Mouse (Mus musculus): ENCODE data around the gene Ugt1a5.

The Ugt1a5 gene

GRCm38 (mm10) chr1:88231803-88232499 is 66.1 kb downstream of the Ugt1a5 start:
- ChIA-PET POLR2A (interaction anchor here in 1 of 4 experiments (0.7 to 3.0 kb wide), 5 partner anchors 9 to 879 kb away, joined by 3 to 15 read pairs (median 5); no protein-coding TSS in a partner anchor), CTCF (interaction anchor here in 1 of 4 experiments (0.7 kb wide), 1 partner anchor 9 kb away, joined by 3 read pairs; no protein-coding TSS in a partner anchor)

GRCm38 (mm10) chr1:88232664-88233380 is 67.0 kb downstream of the Ugt1a5 start:
- ChIA-PET POLR2A (interaction anchor here in 2 of 4 experiments (0.6 to 3.0 kb wide), 7 partner anchors 10 to 880 kb away, joined by 3 to 15 read pairs (median 4); no protein-coding TSS in a partner anchor), CTCF (interaction anchor here in 1 of 4 experiments (0.7 kb wide), 1 partner anchor 10 kb away, joined by 3 read pairs; no protein-coding TSS in a partner anchor)

GRCm38 (mm10) chr1:88233421-88234247 is 67.8 kb downstream of the Ugt1a5 start:
- ChIA-PET POLR2A (interaction anchor here in 3 of 4 experiments (0.5 to 3.0 kb wide), 8 partner anchors 9 to 32 kb away, joined by 3 to 15 read pairs (median 3); no protein-coding TSS in a partner anchor), CTCF (no interaction called here)

- ChIA-PET POLR2A (interaction anchor here in 2 of 4 experiments (0.5 to 3.0 kb wide), 5 partner anchors 10 to 15 kb away, joined by 3 to 15 read pairs (median 3); no protein-coding TSS in a partner anchor), CTCF (interaction anchor here in 1 of 4 experiments (0.6 kb wide), 1 partner anchor 666 kb away, joined by 3 read pairs; no protein-coding TSS in a partner anchor)
Observed at GRCm38 (mm10) chr1:88234248-88234610, 68.4 kb downstream of the Ugt1a5 start.

- ChIA-PET POLR2A (interaction anchor here in 1 of 4 experiments (1.2 to 3.0 kb wide), 2 partner anchors 11 to 15 kb away, joined by 4 to 15 read pairs; no protein-coding TSS in a partner anchor), CTCF (interaction anchor here in 2 of 4 experiments (0.6 to 0.8 kb wide), 2 partner anchors 67 to 666 kb away, joined by 3 to 4 read pairs; no protein-coding TSS in a partner anchor)
Observed at GRCm38 (mm10) chr1:88234646-88235045, 68.8 kb downstream of the Ugt1a5 start.

DNA sequence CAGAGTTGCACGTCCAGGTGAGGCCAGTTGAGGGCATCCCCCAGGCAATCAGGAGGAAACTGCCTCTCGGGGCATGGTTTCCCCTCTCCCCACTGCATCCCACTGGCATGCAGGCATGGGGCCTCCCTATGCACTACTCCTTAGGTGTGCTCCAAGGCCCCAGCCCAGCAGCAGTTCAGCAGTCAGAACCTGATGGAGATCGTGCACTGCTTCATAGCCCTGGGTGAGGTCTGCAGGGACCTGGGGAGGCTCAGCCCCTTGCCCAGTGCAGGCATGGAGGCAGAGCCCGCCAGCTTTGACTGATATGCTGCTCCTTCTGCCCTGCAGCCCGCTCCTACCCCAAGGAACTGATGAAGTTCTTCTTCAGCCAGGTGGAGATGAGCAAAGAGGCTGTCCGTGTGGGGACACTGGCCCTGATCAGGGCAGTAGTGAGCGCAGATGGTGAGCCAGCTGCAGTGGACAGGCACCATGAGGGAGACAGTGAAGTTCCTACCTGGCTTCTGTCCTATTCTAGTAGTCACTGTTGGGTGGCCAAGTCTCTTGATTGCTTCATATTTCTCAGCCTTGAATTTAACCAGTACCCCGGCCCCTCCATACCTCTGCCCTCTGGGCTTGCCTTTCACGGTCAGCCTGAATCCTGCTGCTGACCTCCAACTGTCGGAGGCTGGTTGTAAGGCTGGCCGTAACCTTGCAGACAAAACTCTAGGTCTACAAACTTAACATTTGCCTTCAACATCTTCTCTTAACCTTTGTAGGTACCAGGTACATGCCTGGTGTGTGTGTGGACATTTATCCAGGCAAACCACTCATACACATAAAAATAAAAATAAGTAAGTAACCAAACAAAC is 69.5 kb downstream of the Ugt1a5 start:
- POLR2A ChIA-PET = interaction anchor here in 2 of 4 experiments (0.7 to 3.0 kb wide), 5 partner anchors 9 to 97 kb away, joined by 3 to 15 read pairs (median 3); no protein-coding TSS in a partner anchor
- CTCF ChIA-PET = interaction anchor here in 2 of 4 experiments (0.6 to 0.8 kb wide), 2 partner anchors 66 to 667 kb away, joined by 3 to 4 read pairs; no protein-coding TSS in a partner anchor

GRCm38 (mm10) chr1:88235894-88236415 is 70.1 kb downstream of the Ugt1a5 start:
- CTCF ChIA-PET = interaction anchor here in 1 of 4 experiments (0.6 kb wide), 1 partner anchor 70 kb away, joined by 3 read pairs; no protein-coding TSS in a partner anchor
- POLR2A ChIA-PET = interaction anchor here in 2 of 4 experiments (0.5 to 1.9 kb wide), 8 partner anchors 10 to 110 kb away, joined by 3 to 6 read pairs (median 4); no protein-coding TSS in a partner anchor

DNA sequence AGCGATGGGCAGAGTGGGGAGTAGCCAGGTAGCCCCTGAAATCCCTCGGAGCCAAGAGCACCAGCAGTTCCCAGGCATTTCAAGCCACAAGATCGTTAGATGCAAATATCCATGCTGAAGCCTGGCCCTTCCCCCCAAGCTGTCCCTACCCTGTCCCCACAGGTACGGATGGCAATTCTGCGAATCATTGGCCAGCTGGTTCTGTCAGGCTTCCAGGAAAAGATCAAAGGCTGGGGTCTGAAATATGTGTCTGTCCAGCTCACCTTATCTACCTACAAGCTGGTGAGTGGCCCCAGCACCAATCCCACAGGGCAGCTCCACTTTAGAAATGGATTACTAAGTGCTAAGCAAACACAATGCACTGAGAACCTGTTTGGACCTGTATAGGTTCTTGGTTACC is 71.5 kb downstream of the Ugt1a5 start:
- ChIA-PET POLR2A (interaction anchor here in 2 of 4 experiments (0.5 to 1.9 kb wide), 6 partner anchors 10 to 998 kb away, joined by 3 to 5 read pairs (median 4); no protein-coding TSS in a partner anchor), CTCF (interaction anchor here in 2 of 4 experiments (0.7 to 1.5 kb wide), 2 partner anchors 40 to 50 kb away, joined by 3 read pairs; partner anchors contain the start of genes Hjurp (in 1 of the 2) and Trpm8 (in 1 of the 2))

- POLR2A ChIA-PET = interaction anchor here in 1 of 4 experiments (0.7 to 1.7 kb wide), 5 partner anchors 8 to 17 kb away, joined by 3 to 5 read pairs (median 3); no protein-coding TSS in a partner anchor
- CTCF ChIA-PET = interaction anchor here in 1 of 4 experiments (0.6 kb wide), 1 partner anchor 39 kb away, joined by 3 read pairs; the partner anchor contains the start of genes Hjurp and Trpm8
Observed at GRCm38 (mm10) chr1:88238771-88239170, 73.0 kb downstream of the Ugt1a5 start.

DNA sequence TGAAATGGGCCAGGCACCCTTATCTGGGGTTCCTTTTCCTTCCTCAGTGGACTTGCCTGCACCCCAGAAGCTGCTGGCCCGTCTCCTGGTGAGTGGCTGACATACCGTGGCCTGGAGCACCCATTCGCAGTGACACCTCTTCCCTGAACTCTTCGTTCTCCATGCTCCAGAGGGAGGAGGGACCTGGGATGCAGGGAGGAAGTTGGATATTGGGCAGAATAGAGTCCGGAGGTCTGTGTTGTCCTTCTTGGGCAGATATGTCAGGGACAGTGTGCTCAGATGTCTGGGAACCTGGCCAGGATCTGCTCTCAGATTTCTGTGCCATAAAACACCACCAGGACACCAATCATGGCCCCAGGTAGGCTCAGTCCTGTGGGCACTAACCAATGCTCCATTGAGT is 74.3 kb downstream of the Ugt1a5 start:
- POLR2A ChIA-PET = interaction anchor here in 1 of 4 experiments (1.6 kb wide), 1 partner anchor 14 kb away, joined by 3 read pairs; no protein-coding TSS in a partner anchor
- CTCF ChIA-PET = no interaction called here

DNA sequence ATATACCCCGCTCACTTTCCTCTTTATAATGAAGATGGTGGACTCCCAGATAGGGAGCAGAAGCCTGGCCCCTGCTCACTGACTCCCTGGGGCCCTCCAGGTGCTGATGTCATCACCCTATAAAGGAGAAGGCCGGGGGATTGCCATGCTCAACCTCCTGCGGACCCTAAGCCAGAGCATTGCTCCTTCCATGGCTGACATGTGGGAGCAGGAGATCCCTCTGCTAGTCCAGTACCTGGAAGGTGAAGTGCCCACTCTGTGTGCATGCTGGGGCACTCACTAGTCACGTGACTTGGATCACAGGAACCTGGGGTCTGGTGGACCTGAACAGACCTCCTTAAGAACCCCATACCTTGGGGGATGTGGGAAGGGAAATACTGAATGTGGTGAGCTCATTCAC is 74.8 kb downstream of the Ugt1a5 start:
- POLR2A ChIA-PET = interaction anchor here in 1 of 4 experiments (1.2 kb wide), 1 partner anchor 25 kb away, joined by 4 read pairs; no protein-coding TSS in a partner anchor
- CTCF ChIA-PET = interaction anchor here in 1 of 4 experiments (0.8 kb wide), 1 partner anchor 47 kb away, joined by 3 read pairs; no protein-coding TSS in a partner anchor

DNA sequence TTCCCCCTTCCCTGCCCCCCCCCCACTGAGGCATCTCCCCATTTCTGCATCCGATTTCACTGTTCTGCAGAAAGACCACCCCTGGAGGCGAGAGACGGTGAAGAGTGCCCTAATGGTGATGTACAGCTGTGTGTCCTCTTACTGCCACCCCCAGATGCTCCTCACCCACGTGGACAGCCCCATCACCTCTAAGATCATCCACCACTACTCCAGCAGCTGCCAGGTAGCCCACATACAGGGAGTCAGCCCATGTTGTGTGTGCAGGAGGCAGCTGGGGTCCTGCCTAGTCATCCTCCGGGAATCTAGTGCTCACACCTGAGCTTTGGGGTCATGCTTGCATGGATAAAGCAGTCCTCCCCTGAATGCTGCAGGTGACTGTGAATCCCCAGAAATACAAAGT is 78.0 kb downstream of the Ugt1a5 start:
- ChIA-PET CTCF (interaction anchor here in 2 of 4 experiments (0.5 to 4.1 kb wide), 4 partner anchors 41 to 213 kb away, joined by 3 to 11 read pairs (median 4); no protein-coding TSS in a partner anchor), POLR2A (interaction anchor here in 3 of 4 experiments (0.6 to 2.1 kb wide), 6 partner anchors 10 to 1193 kb away, joined by 3 to 11 read pairs (median 6); partner anchors contain the start of genes Hjurp (in 1 of the 3) and Trpm8 (in 1 of the 3))

DNA sequence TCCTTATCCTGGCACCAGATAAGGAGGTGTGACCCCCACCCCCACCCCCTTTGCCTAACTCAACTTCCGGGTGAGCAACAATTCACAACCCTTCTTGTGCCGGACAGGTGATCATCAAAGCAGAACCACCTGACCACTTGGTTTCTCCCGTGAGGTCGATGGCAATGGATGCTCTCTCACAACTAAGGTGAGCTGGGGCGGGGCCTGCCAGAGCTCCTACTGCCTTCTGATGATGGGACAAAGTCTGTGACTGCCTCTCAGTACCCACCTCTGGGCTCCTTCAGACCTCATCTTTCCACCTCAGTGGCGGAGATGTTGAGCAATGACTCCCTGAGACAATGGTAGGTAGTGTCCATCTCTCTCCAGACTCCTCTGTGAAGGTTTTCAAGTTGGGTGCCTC is 80.1 kb downstream of the Ugt1a5 start:
- ChIA-PET POLR2A (interaction anchor here in 2 of 4 experiments (0.7 to 13.5 kb wide), 5 partner anchors 9 to 31 kb away, joined by 3 to 143 read pairs (median 10); partner anchors contain the start of genes Hjurp (in 1 of the 2) and Trpm8 (in 1 of the 2)), CTCF (interaction anchor here in 3 of 4 experiments (0.5 to 4.1 kb wide), 4 partner anchors 39 to 198 kb away, joined by 3 to 11 read pairs (median 6); no protein-coding TSS in a partner anchor)

DNA sequence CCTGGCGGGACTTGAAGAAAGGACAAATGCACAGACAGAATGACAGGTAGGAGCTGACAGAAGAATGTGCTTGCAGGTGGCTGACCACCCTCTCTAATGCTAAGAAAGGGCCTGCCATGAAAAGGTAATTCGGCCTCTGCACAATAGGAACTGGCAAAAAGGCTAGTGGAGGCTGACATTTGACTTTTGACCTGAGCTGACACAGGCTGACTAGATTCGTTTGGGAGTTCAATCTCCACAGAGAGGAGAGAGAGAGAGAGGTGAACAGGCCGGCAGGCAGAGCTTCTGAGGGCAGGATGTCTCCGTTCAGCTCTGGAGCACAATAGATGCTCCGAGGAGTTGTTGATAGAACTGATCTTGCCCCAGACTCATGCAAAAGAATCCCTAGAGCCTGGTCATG is 80.6 kb downstream of the Ugt1a5 start:
- CTCF ChIA-PET = interaction anchor here in 3 of 4 experiments (0.5 to 1.9 kb wide), 3 partner anchors 39 to 197 kb away, joined by 3 to 6 read pairs (median 5); no protein-coding TSS in a partner anchor
- POLR2A ChIA-PET = interaction anchor here in 2 of 4 experiments (0.9 to 13.5 kb wide), 7 partner anchors 10 to 38 kb away, joined by 3 to 143 read pairs (median 4); no protein-coding TSS in a partner anchor

DNA sequence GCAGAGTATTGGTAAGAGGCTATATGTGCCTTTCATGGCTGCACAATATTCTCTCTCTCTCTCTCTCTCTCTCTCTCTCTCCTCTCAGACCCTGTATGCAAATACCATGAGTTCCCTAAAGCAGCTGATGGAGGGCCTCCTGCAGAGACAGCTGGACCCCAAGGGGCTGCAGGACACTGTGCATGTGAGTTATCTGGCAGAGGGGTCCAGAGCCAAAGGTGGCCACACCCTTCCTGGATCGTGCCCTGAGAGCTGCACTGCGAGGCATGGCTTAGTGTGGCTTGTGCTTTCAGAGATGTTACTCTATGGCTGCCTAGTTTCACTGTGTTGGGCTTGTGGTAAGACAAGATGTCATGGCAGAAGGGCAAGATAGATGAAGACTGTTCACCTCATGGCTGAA is 81.8 kb downstream of the Ugt1a5 start:
- ChIA-PET POLR2A (interaction anchor here in 2 of 4 experiments (0.8 to 13.5 kb wide), 8 partner anchors 9 to 30 kb away, joined by 3 to 143 read pairs (median 4); no protein-coding TSS in a partner anchor), CTCF (interaction anchor here in 1 of 4 experiments (1.6 kb wide), 1 partner anchor 37 kb away, joined by 3 read pairs; no protein-coding TSS in a partner anchor)
